8 mouse cellular contexts compared by ENCODE assay signal in the genomic region with DNA sequence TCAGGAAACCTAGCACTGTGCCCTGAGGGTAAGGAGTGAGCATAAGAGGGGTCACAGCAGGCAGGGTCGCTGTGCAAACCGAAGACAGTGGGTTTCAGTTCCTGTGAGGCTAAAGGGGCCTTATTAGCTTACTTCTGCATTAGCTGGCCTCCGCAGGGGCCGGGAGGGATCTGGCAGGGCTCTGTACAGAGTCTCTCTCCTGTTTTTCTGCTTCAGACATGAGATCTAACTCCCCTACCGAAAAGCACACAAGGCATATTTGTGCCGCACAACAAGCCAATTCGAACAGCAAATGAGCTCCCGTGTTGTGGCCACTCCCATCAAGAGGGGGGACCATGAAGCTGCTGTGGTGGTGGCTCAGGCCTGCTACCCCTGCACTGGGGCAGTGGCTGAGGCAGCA. TPM values are rescaled to one million over a fixed set of nuclear protein-coding genes. Genes with fewer than 3 reads are reported as not detected.
DNase-seq lines count a peak whose midpoint lies in the region; ATAC-seq and TF ChIP-seq lines count a peak whose summit lies in the region.

No protein-coding gene starts in this region.

- no peak for TF ChIP-seq CTCF in midbrain, postnatal 0 days (IDR thresholded peaks at IDR 0.05)
- TF ChIP-seq CTCF in left cerebral cortex, adult 2 months (IDR thresholded peaks at IDR 0.05), result no peak

- H3K36me3 ChIP-seq in liver, embryonic 11.5 days (ENCODE audit: control insufficient read depth, insufficient read depth, low read length), result no peaks in the 10 kb centered on the region
- H3K36me3 ChIP-seq in embryonic facial prominence, embryonic 10.5 days (replicated peaks), result no peaks in the 10 kb centered on the region
- H3K36me3 ChIP-seq in hindbrain, embryonic 15.5 days, result no peaks in the 10 kb centered on the region
- no peaks in the 10 kb centered on the region for H3K36me3 ChIP-seq in midbrain, postnatal 0 days (ENCODE audit: insufficient read depth, low read length)

- H3K4me3 ChIP-seq in liver, embryonic 11.5 days (ENCODE audit: low read depth, low read length), result no peak overlapping the region
- 0 out of 2 replicates have a peak overlapping the region, but pooled peaks have one; percentile 14 for H3K4me3 ChIP-seq in embryonic facial prominence, embryonic 10.5 days
- no peak overlapping the region for H3K4me3 ChIP-seq in hindbrain, embryonic 15.5 days
- H3K4me3 ChIP-seq in midbrain, postnatal 0 days (ENCODE audit: low read depth, low read length), result no peak overlapping the region
- no peak overlapping the region for H3K4me3 ChIP-seq in left cerebral cortex, adult 2 months

- H3K27me3 ChIP-seq in liver, embryonic 11.5 days (replicated peaks; ENCODE audit: control insufficient read depth, insufficient read depth, low read length), result no peaks in the 10 kb centered on the region; the same call in 1 of the 2 replicates
- H3K27me3 ChIP-seq in embryonic facial prominence, embryonic 10.5 days (replicated peaks; ENCODE audit: low read depth, poor library complexity, severe bottlenecking), result peaks cover 64% of the 10 kb centered on the region
- H3K27me3 ChIP-seq in hindbrain, embryonic 15.5 days, result no peaks in the 10 kb centered on the region
- no peaks in the 10 kb centered on the region for H3K27me3 ChIP-seq in midbrain, postnatal 0 days (ENCODE audit: insufficient read depth, low read length)

- peak overlapping the region; percentile 34; the same call in 1 of the 2 replicates for H3K9ac ChIP-seq in liver, embryonic 11.5 days (ENCODE audit: low read depth, low read length)
- no peak overlapping the region for H3K9ac ChIP-seq in hindbrain, embryonic 15.5 days
- H3K9ac ChIP-seq in midbrain, postnatal 0 days (replicated peaks; ENCODE audit: low read length, poor library complexity, severe bottlenecking), result no peak overlapping the region

- peaks cover 46% of the 10 kb centered on the region for H3K4me1 ChIP-seq in liver, embryonic 11.5 days (replicated peaks; ENCODE audit: control insufficient read depth, insufficient read depth, low read length)
- H3K4me1 ChIP-seq in embryonic facial prominence, embryonic 10.5 days, result peaks cover 58% of the 10 kb centered on the region
- peaks cover 29% of the 10 kb centered on the region for H3K4me1 ChIP-seq in hindbrain, embryonic 15.5 days (replicated peaks)
- no peaks in the 10 kb centered on the region; the same call in 1 of the 2 replicates for H3K4me1 ChIP-seq in midbrain, postnatal 0 days (ENCODE audit: insufficient read depth, low read length)

- DNase-seq in liver, embryonic 11.5 days (ENCODE audit: low spot score), result no peak
- no peak for DNase-seq in liver
- DNase-seq in embryonic facial prominence, embryonic 10.5 days (ENCODE audit: low spot score), result no peak
- peak; percentile 66 for DNase-seq in midbrain, postnatal 0 days (ENCODE audit: low spot score)
- DNase-seq in left cerebral cortex, adult 2 months (ENCODE audit: extremely low spot score in 1 of 2, low spot score in 2 of 2), result no peak
- DNase-seq in right cerebral cortex, postnatal 10 days (ENCODE audit: low spot score in 2 of 2), result no peak
- DNase-seq in adrenal gland, adult (ENCODE audit: inconsistent age in 2 of 2, low spot score in 1 of 2), result no peak

- H3K9me3 ChIP-seq in liver, embryonic 11.5 days (ENCODE audit: control insufficient read depth, low read length), result no peaks in the 10 kb centered on the region
- no peaks in the 10 kb centered on the region for H3K9me3 ChIP-seq in embryonic facial prominence, embryonic 10.5 days
- H3K9me3 ChIP-seq in hindbrain, embryonic 15.5 days, result no peaks in the 10 kb centered on the region
- H3K9me3 ChIP-seq in midbrain, postnatal 0 days (ENCODE audit: low read length), result no peaks in the 10 kb centered on the region

- peak overlapping the region; percentile 67; the same call in 1 of the 2 replicates for H3K27ac ChIP-seq in liver, embryonic 11.5 days (ENCODE audit: low read depth, low read length)
- H3K27ac ChIP-seq in embryonic facial prominence, embryonic 10.5 days (replicated peaks), result peak overlapping the region; percentile 68
- peak overlapping the region; percentile 67 for H3K27ac ChIP-seq in hindbrain, embryonic 15.5 days (replicated peaks)
- no peak overlapping the region for H3K27ac ChIP-seq in midbrain, postnatal 0 days (ENCODE audit: low read depth, low read length)
- no peak overlapping the region for H3K27ac ChIP-seq in left cerebral cortex, adult 2 months

- ATAC-seq in liver, embryonic 11.5 days (replicated peaks; ENCODE audit: low FRiP score), result no peak
- ATAC-seq in hindbrain, embryonic 15.5 days (ENCODE audit: low FRiP score, low read depth), result 0 out of 2 replicates have a peak, but pooled peaks have one; percentile 1
- ATAC-seq in midbrain, postnatal 0 days (ENCODE audit: low FRiP score), result no peak

- 22% methylated on average over 8 of the region's 8 CpGs for WGBS in liver, embryonic 11.5 days
- WGBS in embryonic facial prominence, embryonic 10.5 days, result 13% methylated on average over 8 of the region's 8 CpGs
- WGBS in hindbrain, embryonic 15.5 days, result 21% methylated on average over 8 of the region's 8 CpGs
- WGBS in midbrain, postnatal 0 days, result 30% methylated on average over 8 of the region's 8 CpGs

- intact Hi-C loops in left cerebral cortex, adult 2 months (cut with DNase I), result loop anchor here (10.0 kb wide), 1 partner anchor 346 kb away; no protein-coding TSS in a partner anchor

- H3K4me2 ChIP-seq in liver, embryonic 11.5 days, result peak overlapping the region; percentile 44
- H3K4me2 ChIP-seq in hindbrain, embryonic 15.5 days, result peak overlapping the region; percentile 41
- H3K4me2 ChIP-seq in midbrain, postnatal 0 days (ENCODE audit: low read depth, low read length, poor library complexity, severe bottlenecking), result no peak overlapping the region

RNA-seq across cellular contexts. Expression of gene Tha1, which starts 5.6 kb away (rescaled TPM):
- polyA plus RNA-seq in liver, embryonic 11.5 days (2014; fragmentation: Nextera tagmentation; extraction: Ambion mirVana), result 1.5 and 1.7 TPM in 2 replicates
- polyA plus RNA-seq in embryonic facial prominence, embryonic 10.5 days (2016; fragmentation: Nextera tagmentation; extraction: Ambion mirVana), result 2.5 and 3.1 TPM in 2 replicates
- polyA plus RNA-seq in hindbrain, embryonic 15.5 days (2015; fragmentation: Nextera tagmentation; extraction: Ambion mirVana), result 3.7 and 4.2 TPM in 2 replicates
- 3.8 and 4.2 TPM in 2 replicates for total RNA-seq in midbrain, postnatal 0 days (2014; rRNA removed)
- 3.0 and 3.5 TPM in 2 replicates for polyA plus RNA-seq in midbrain, postnatal 0 days (2015; fragmentation: Nextera tagmentation; extraction: Ambion mirVana)
- 1 to 10 TPM; 4.7 to 5.4 TPM for total RNA-seq in left cerebral cortex, adult 2 months (2021)

RNA-seq across cellular contexts. Expression of gene Tmem235, which starts 18.3 kb away (rescaled TPM):
- polyA plus RNA-seq in liver, embryonic 11.5 days (2014; fragmentation: Nextera tagmentation; extraction: Ambion mirVana), result not detected in 2 replicates
- polyA plus RNA-seq in embryonic facial prominence, embryonic 10.5 days (2016; fragmentation: Nextera tagmentation; extraction: Ambion mirVana), result 0.10 TPM in 1 of 2 replicates, not detected in the other
- polyA plus RNA-seq in hindbrain, embryonic 15.5 days (2015; fragmentation: Nextera tagmentation; extraction: Ambion mirVana), result not detected in 2 replicates
- 0.16 TPM in 1 of 2 replicates, not detected in the other for total RNA-seq in midbrain, postnatal 0 days (2014; rRNA removed)
- not detected in 2 replicates for polyA plus RNA-seq in midbrain, postnatal 0 days (2015; fragmentation: Nextera tagmentation; extraction: Ambion mirVana)
- under 1 TPM in 1 of 2 experiments, not detected in 1; 0.19 TPM for total RNA-seq in left cerebral cortex, adult 2 months (2021)

RNA-seq across cellular contexts. Expression of gene Birc5, which starts 29.8 kb away (rescaled TPM):
- 430 and 440 TPM in 2 replicates for polyA plus RNA-seq in liver, embryonic 11.5 days (2014; fragmentation: Nextera tagmentation; extraction: Ambion mirVana)
- polyA plus RNA-seq in embryonic facial prominence, embryonic 10.5 days (2016; fragmentation: Nextera tagmentation; extraction: Ambion mirVana), result 405 and 416 TPM in 2 replicates
- polyA plus RNA-seq in hindbrain, embryonic 15.5 days (2015; fragmentation: Nextera tagmentation; extraction: Ambion mirVana), result 41.6 and 47.4 TPM in 2 replicates
- 3.2 and 6.0 TPM in 2 replicates for total RNA-seq in midbrain, postnatal 0 days (2014; rRNA removed)
- polyA plus RNA-seq in midbrain, postnatal 0 days (2015; fragmentation: Nextera tagmentation; extraction: Ambion mirVana), result 13.1 and 13.2 TPM in 2 replicates
- 1 to 10 TPM in 1 of 2 experiments, under 1 TPM in 1; 0.95 to 1.3 TPM for total RNA-seq in left cerebral cortex, adult 2 months (2021)

RNA-seq across cellular contexts. Expression of gene Tk1, which starts 53.0 kb away (rescaled TPM):
- 185 and 192 TPM in 2 replicates for polyA plus RNA-seq in liver, embryonic 11.5 days (2014; fragmentation: Nextera tagmentation; extraction: Ambion mirVana)
- 156 and 161 TPM in 2 replicates for polyA plus RNA-seq in embryonic facial prominence, embryonic 10.5 days (2016; fragmentation: Nextera tagmentation; extraction: Ambion mirVana)
- 22.9 and 24.3 TPM in 2 replicates for polyA plus RNA-seq in hindbrain, embryonic 15.5 days (2015; fragmentation: Nextera tagmentation; extraction: Ambion mirVana)
- total RNA-seq in midbrain, postnatal 0 days (2014; rRNA removed), result 6.3 and 8.8 TPM in 2 replicates
- polyA plus RNA-seq in midbrain, postnatal 0 days (2015; fragmentation: Nextera tagmentation; extraction: Ambion mirVana), result 6.0 and 6.5 TPM in 2 replicates
- 1 to 10 TPM in 1 of 2 experiments, under 1 TPM in 1; 0.81 to 1.0 TPM for total RNA-seq in left cerebral cortex, adult 2 months (2021)

RNA-seq across cellular contexts. Expression of gene Afmid, which starts 53.2 kb away (rescaled TPM):
- 8.4 and 11.1 TPM in 2 replicates for polyA plus RNA-seq in liver, embryonic 11.5 days (2014; fragmentation: Nextera tagmentation; extraction: Ambion mirVana)
- polyA plus RNA-seq in embryonic facial prominence, embryonic 10.5 days (2016; fragmentation: Nextera tagmentation; extraction: Ambion mirVana), result 3.5 and 4.8 TPM in 2 replicates
- 6.9 and 7.2 TPM in 2 replicates for polyA plus RNA-seq in hindbrain, embryonic 15.5 days (2015; fragmentation: Nextera tagmentation; extraction: Ambion mirVana)
- total RNA-seq in midbrain, postnatal 0 days (2014; rRNA removed), result 5.1 and 11.1 TPM in 2 replicates
- polyA plus RNA-seq in midbrain, postnatal 0 days (2015; fragmentation: Nextera tagmentation; extraction: Ambion mirVana), result 9.1 and 10.4 TPM in 2 replicates
- 1 to 10 TPM; 5.2 to 8.5 TPM for total RNA-seq in left cerebral cortex, adult 2 months (2021)

Comparison
In these comparisons a context has a peak if more than half of its experiments do, and no peak if none do; other contexts are left out.
1. H3K27ac ChIP-seq: peak in liver, embryonic 11.5 days (single experiment), embryonic facial prominence, embryonic 10.5 days (single experiment) and hindbrain, embryonic 15.5 days (single experiment); none in midbrain, postnatal 0 days (single experiment) and left cerebral cortex, adult 2 months (single experiment).